Mouse (Mus musculus): ENCODE data around the gene Rdh5. TPM values are rescaled to one million over a fixed set of nuclear protein-coding genes. Genes with fewer than 3 reads are reported as not detected.
A peak's percentile ranks its signal among the peaks of the same experiment; 100 is the strongest.

The Rdh5 gene
- polyA plus RNA-seq, 1 experiment from 2014 or later, result 13.6 TPM

- H3K4me2 ChIP-seq, result no peak overlapping the region
- no peak overlapping the region for H3K4me3 ChIP-seq
- 63% methylated on average over 4 of the region's 4 CpGs for WGBS
- no peaks in the 10 kb centered on the region for H3K9me3 ChIP-seq
- no peak for ATAC-seq (ENCODE audit: insufficient number of reproducible peaks, low FRiP score, low TSS enrichment, low read depth)
- H3K9ac ChIP-seq, result no peak overlapping the region
- H3K4me1 ChIP-seq, result peaks cover 40% of the 10 kb centered on the region
- peaks cover 53% of the 10 kb centered on the region for H3K36me3 ChIP-seq
- peak overlapping the region; percentile 60 for H3K27ac ChIP-seq
- H3K27me3 ChIP-seq, result no peaks in the 10 kb centered on the region
These were observed 9.9 kb downstream of the Rdh5 start for GRCm38 (mm10) chr10:128912791-128913190.

GRCm38 (mm10) chr10:128912268-128912667, 10.4 kb downstream of the Rdh5 start:
- no peak overlapping the region for H3K4me2 ChIP-seq

GRCm38 (mm10) chr10:128911430-128911829, 11.3 kb downstream of the Rdh5 start:
- Histone ChIP-seq H3K4me2 (peak overlapping the region; percentile 80), H3K4me3 (peak overlapping the region; percentile 95), H3K9me3 (no peaks in the 10 kb centered on the region), H3K27me3 (no peaks in the 10 kb centered on the region), H3K27ac (peak overlapping the region; percentile 98), H3K4me1 (peaks cover 40% of the 10 kb centered on the region), H3K9ac (peak overlapping the region; percentile 39; the same call in 1 of the 2 replicates), H3K36me3 (peaks cover 39% of the 10 kb centered on the region)
- 77% methylated on average over 6 of the region's 6 CpGs for WGBS
- no peak for ATAC-seq (ENCODE audit: insufficient number of reproducible peaks, low FRiP score, low TSS enrichment, low read depth)

More at GRCm38 (mm10) chr10:128912268-128912667, 10.4 kb downstream of the Rdh5 start:
- Histone ChIP-seq H3K4me3 (peak overlapping the region; percentile 95), H3K9ac (no peak overlapping the region), H3K9me3 (no peaks in the 10 kb centered on the region), H3K4me1 (peaks cover 40% of the 10 kb centered on the region), H3K36me3 (peaks cover 48% of the 10 kb centered on the region), H3K27me3 (no peaks in the 10 kb centered on the region), H3K27ac (no peak overlapping the region)
- 66% methylated on average over 4 of the region's 4 CpGs for WGBS
- ATAC-seq (ENCODE audit: insufficient number of reproducible peaks, low FRiP score, low TSS enrichment, low read depth), result no peak

GRCm38 (mm10) chr10:128910066-128910841, 12.4 kb downstream of the Rdh5 start:
- peak; percentile 36 for ATAC-seq (ENCODE audit: insufficient number of reproducible peaks, low FRiP score, low TSS enrichment, low read depth)
- H3K36me3 ChIP-seq, result peaks cover 29% of the 10 kb centered on the region
- peak overlapping the region; percentile 98 for H3K27ac ChIP-seq
- peak overlapping the region; percentile 98 for H3K9ac ChIP-seq
- no peaks in the 10 kb centered on the region for H3K9me3 ChIP-seq
- peak overlapping the region; percentile 80 for H3K4me2 ChIP-seq
- H3K4me3 ChIP-seq, result peak overlapping the region; percentile 95
- under 1% methylated on average over 60 of the region's 66 CpGs for WGBS
- H3K4me1 ChIP-seq, result peaks cover 40% of the 10 kb centered on the region
- H3K27me3 ChIP-seq, result no peaks in the 10 kb centered on the region

- H3K4me1 ChIP-seq, result peaks cover 40% of the 10 kb centered on the region
- peak; percentile 90 for ATAC-seq (ENCODE audit: insufficient number of reproducible peaks, low FRiP score, low TSS enrichment, low read depth)
- H3K9me3 ChIP-seq, result no peaks in the 10 kb centered on the region
- peak overlapping the region; percentile 80 for H3K4me2 ChIP-seq
- H3K27me3 ChIP-seq, result no peaks in the 10 kb centered on the region
- WGBS, result under 1% methylated on average over 38 of the region's 41 CpGs
- peak overlapping the region; percentile 98 for H3K9ac ChIP-seq
- peaks cover 22% of the 10 kb centered on the region for H3K36me3 ChIP-seq
- H3K27ac ChIP-seq, result peak overlapping the region; percentile 98
- H3K4me3 ChIP-seq, result peak overlapping the region; percentile 95
These were observed 13.1 kb downstream of the Rdh5 start for GRCm38 (mm10) chr10:128909567-128910028.

GRCm38 (mm10) chr10:128908778-128909448, 13.8 kb downstream of the Rdh5 start:
- no peaks in the 10 kb centered on the region for H3K9me3 ChIP-seq
- H3K9ac ChIP-seq, result peak overlapping the region; percentile 98
- no peaks in the 10 kb centered on the region for H3K27me3 ChIP-seq
- peak overlapping the region; percentile 98 for H3K27ac ChIP-seq
- peaks cover 38% of the 10 kb centered on the region for H3K4me1 ChIP-seq
- H3K36me3 ChIP-seq, result peaks cover 16% of the 10 kb centered on the region
- peak; percentile 11; the same call in 1 of the 2 replicates for ATAC-seq (ENCODE audit: insufficient number of reproducible peaks, low FRiP score, low TSS enrichment, low read depth)
- peak overlapping the region; percentile 95 for H3K4me3 ChIP-seq
- 55% methylated on average over 13 of the region's 13 CpGs for WGBS
- H3K4me2 ChIP-seq, result peak overlapping the region; percentile 80

GRCm38 (mm10) chr10:128904812-128905211, 17.9 kb downstream of the Rdh5 start:
- H3K4me1 ChIP-seq, result peaks cover 7% of the 10 kb centered on the region
- H3K9ac ChIP-seq, result no peak overlapping the region
- no peak overlapping the region for H3K4me3 ChIP-seq
- no peaks in the 10 kb centered on the region for H3K27me3 ChIP-seq
- ATAC-seq (ENCODE audit: insufficient number of reproducible peaks, low FRiP score, low TSS enrichment, low read depth), result no peak
- H3K36me3 ChIP-seq, result no peaks in the 10 kb centered on the region
- no peak overlapping the region for H3K27ac ChIP-seq
- no peak overlapping the region for H3K4me2 ChIP-seq
- 73% methylated on average over 5 of the region's 5 CpGs for WGBS
- H3K9me3 ChIP-seq, result no peaks in the 10 kb centered on the region

- Histone ChIP-seq H3K4me2 (no peak overlapping the region), H3K27ac (no peak overlapping the region), H3K27me3 (no peaks in the 10 kb centered on the region), H3K9ac (no peak overlapping the region), H3K36me3 (no peaks in the 10 kb centered on the region), H3K9me3 (no peaks in the 10 kb centered on the region), H3K4me3 (no peak overlapping the region), H3K4me1 (no peaks in the 10 kb centered on the region)
- no peak for ATAC-seq (ENCODE audit: insufficient number of reproducible peaks, low FRiP score, low TSS enrichment, low read depth)
- 72% methylated on average over 3 of the region's 3 CpGs for WGBS
These were observed 20.2 kb downstream of the Rdh5 start for GRCm38 (mm10) chr10:128902409-128902988.

- 80% methylated on average over 1 of the region's 1 CpGs for WGBS
- H3K9me3 ChIP-seq, result no peaks in the 10 kb centered on the region
- ATAC-seq (ENCODE audit: insufficient number of reproducible peaks, low FRiP score, low TSS enrichment, low read depth), result no peak
- H3K27me3 ChIP-seq, result peaks cover 6% of the 10 kb centered on the region; the same call in 1 of the 2 replicates
- no peak overlapping the region for H3K9ac ChIP-seq
- H3K4me1 ChIP-seq, result peaks cover 6% of the 10 kb centered on the region
- H3K27ac ChIP-seq, result no peak overlapping the region
- H3K36me3 ChIP-seq, result no peaks in the 10 kb centered on the region
- H3K4me3 ChIP-seq, result no peak overlapping the region
- no peak overlapping the region for H3K4me2 ChIP-seq
These were observed 21.3 kb downstream of the Rdh5 start for GRCm38 (mm10) chr10:128901409-128901808.

GRCm38 (mm10) chr10:128900698-128901097, 22.0 kb downstream of the Rdh5 start, which contains the start of gene Cd63:
Gene Cd63, plus strand, starts transcription at chr10:128900989.
- no peak within 1 kb of the TSS for H3K9ac ChIP-seq
- no peak for ATAC-seq (ENCODE audit: insufficient number of reproducible peaks, low FRiP score, low TSS enrichment, low read depth)
- no peak within 1 kb of the TSS for H3K4me3 ChIP-seq
- WGBS, result 86% methylated on average over 3 of the region's 3 CpGs
- no peak within 1 kb of the TSS for H3K4me2 ChIP-seq
- no peaks in the 10 kb centered on the region for H3K9me3 ChIP-seq
- no peaks in the 10 kb centered on the region for H3K36me3 ChIP-seq
- no peak within 1 kb of the TSS for H3K27ac ChIP-seq
- H3K27me3 ChIP-seq, result peaks cover 11% of the 10 kb centered on the region
- peaks cover 13% of the 10 kb centered on the region for H3K4me1 ChIP-seq

- ATAC-seq (ENCODE audit: insufficient number of reproducible peaks, low FRiP score, low TSS enrichment, low read depth), result no peak
- 74% methylated on average over 6 of the region's 6 CpGs for WGBS
- Histone ChIP-seq H3K9me3 (no peaks in the 10 kb centered on the region), H3K27ac (no peak overlapping the region), H3K9ac (no peak overlapping the region), H3K4me2 (no peak overlapping the region), H3K36me3 (no peaks in the 10 kb centered on the region), H3K4me1 (peaks cover 19% of the 10 kb centered on the region), H3K27me3 (peaks cover 11% of the 10 kb centered on the region), H3K4me3 (no peak overlapping the region)
These were observed 22.8 kb downstream of the Rdh5 start for GRCm38 (mm10) chr10:128899759-128900490.

Measured in limb, embryonic 15.5 days (tissue).